Mouse (Mus musculus) small intestine, adult 2 months (tissue): ENCODE results near the gene Cd84.

Experiments used
- CTCF ChIP-seq: fragments of 200-500 bp; IDR thresholded peaks from 2 replicates; pipeline ENCODE4 v1.5.1; 2012; ENCODE audit warnings: low read depth, mild to moderate bottlenecking, control low read depth, inconsistent platforms, low read length, moderate library complexity, mixed read lengths; ENCODE audit not compliant: insufficient replicate concordance, insufficient read length; ENCODE audit errors: extremely low read depth
- POLR2A ChIP-seq: fragments of 200-500 bp; IDR thresholded peaks from 2 replicates; pipeline ENCODE4 v1.6.1; 2012; ENCODE audit warnings: low read depth, mild to moderate bottlenecking, control low read depth, inconsistent platforms, low read length, moderate library complexity

- TF ChIP-seq CTCF: no peak
- no peak for TF ChIP-seq POLR2A
Observed at GRCm38 (mm10) chr1:171840450-171841023, 1.0 kb downstream of the Cd84 start.
